In genomic region chr10:75859786-75860470, GRCm38 (mm10) we compare ENCODE assay signal across 7 mouse cellular contexts. TPM values are rescaled to one million over a fixed set of nuclear protein-coding genes. Genes with fewer than 3 reads are reported as not detected.
A peak's percentile ranks its signal among the peaks of the same experiment; 100 is the strongest.
DNase-seq lines count a peak whose midpoint lies in the region; ATAC-seq and TF ChIP-seq lines count a peak whose summit lies in the region.
"Not testable (repeated sequence)": the region's sequence is repeated elsewhere in the genome, so short reads cannot be mapped to it uniquely, and the experiment has no call there.

Gene Mif, minus strand, starts transcription at chr10:75860240.

- peak within 1 kb of the TSS; percentile 58 for H3K9ac ChIP-seq in intestine, postnatal 0 days (ENCODE audit: low read depth, low read length)
- H3K9ac ChIP-seq in midbrain, embryonic 12.5 days (replicated peaks) = peak within 1 kb of the TSS; percentile 94

- not testable (repeated sequence) for H3K4me1 ChIP-seq in intestine, postnatal 0 days (replicated peaks; ENCODE audit: control insufficient read depth, insufficient read depth, low read length); small intestine, adult 2 months (ENCODE audit: control insufficient read depth, insufficient read depth, insufficient read length, low read length)
- H3K4me1 ChIP-seq in midbrain, embryonic 12.5 days = peaks cover 29% of the 10 kb centered on the region

- not testable (repeated sequence) for H3K27me3 ChIP-seq in intestine, postnatal 0 days (replicated peaks; ENCODE audit: control insufficient read depth, insufficient read depth, low read length); midbrain, embryonic 12.5 days; small intestine, adult 2 months (ENCODE audit: control insufficient read depth, insufficient read depth, low read length)

- peak within 1 kb of the TSS; percentile 82 for H3K27ac ChIP-seq in intestine, postnatal 0 days (ENCODE audit: low read depth, low read length)
- H3K27ac ChIP-seq in midbrain, embryonic 12.5 days (replicated peaks) = peak within 1 kb of the TSS; percentile 90
- H3K27ac ChIP-seq in small intestine, adult 2 months (ENCODE audit: insufficient read depth, low read depth, low read length) = peak within 1 kb of the TSS; percentile 48; the same call in 1 of the 2 replicates

- TF ChIP-seq CTCF in intestine, postnatal 0 days (IDR thresholded peaks at IDR 0.05; ENCODE audit: low read depth) = 0 out of 2 replicates have a peak, but pooled peaks have one; percentile 36
- not testable (repeated sequence) for TF ChIP-seq CTCF in small intestine, adult 2 months (IDR thresholded peaks at IDR 0.05; ENCODE audit: extremely low read depth, insufficient read length, insufficient replicate concordance, low read depth, low read length)

- H3K36me3 ChIP-seq in intestine, postnatal 0 days (ENCODE audit: control insufficient read depth, insufficient read depth); small intestine, adult 2 months (ENCODE audit: control insufficient read depth, insufficient read depth, low read length): not testable (repeated sequence)
- H3K36me3 ChIP-seq in midbrain, embryonic 12.5 days = peaks cover 18% of the 10 kb centered on the region

- H3K9me3 ChIP-seq in intestine, postnatal 0 days (ENCODE audit: control insufficient read depth); midbrain, embryonic 12.5 days: not testable (repeated sequence)

- peak within 1 kb of the TSS; percentile 58 for H3K4me3 ChIP-seq in intestine, postnatal 0 days (ENCODE audit: low read depth, low read length)
- H3K4me3 ChIP-seq in midbrain, embryonic 12.5 days = peak within 1 kb of the TSS; percentile 83
- peak within 1 kb of the TSS; percentile 70 for H3K4me3 ChIP-seq in small intestine, adult 2 months (ENCODE audit: low read depth, low read length)

- TF ChIP-seq POLR2A in small intestine, adult 2 months (IDR thresholded peaks at IDR 0.05; ENCODE audit: low read depth, low read length) = peak; percentile 24; the same call in 1 of the 2 replicates

- intact Hi-C loops in left cerebral cortex, postnatal 4 days (cut with DNase I) = not testable (repeated sequence)

- peak; percentile 93 for DNase-seq in adrenal gland, adult 2 months
- peak; percentile 92 for DNase-seq in embryo, embryonic 11.5 days (ENCODE audit: low read depth, low spot score)
- DNase-seq in gastrocnemius, postnatal 4 days (ENCODE audit: low spot score in 2 of 2) = peak; percentile 71 to 86
- DNase-seq in left cerebral cortex, postnatal 4 days = peak; percentile 87

- peak; percentile 96 for ATAC-seq in intestine, postnatal 0 days
- peak; percentile 96 for ATAC-seq in midbrain, embryonic 12.5 days (ENCODE audit: low FRiP score, low read depth)

- 1% methylated on average over 40 of the region's 46 CpGs for WGBS in intestine, postnatal 0 days
- WGBS in midbrain, embryonic 12.5 days = under 1% methylated on average over 46 of the region's 46 CpGs
- under 1% methylated on average over 46 of the region's 46 CpGs for WGBS in small intestine, adult 2 months

- H3K4me2 ChIP-seq in intestine, postnatal 0 days (replicated peaks; ENCODE audit: low read depth) = peak within 1 kb of the TSS; percentile 94
- H3K4me2 ChIP-seq in midbrain, embryonic 12.5 days (replicated peaks) = peak within 1 kb of the TSS; percentile 57

RNA-seq across cellular contexts. Expression of gene Mif, which starts in this region (rescaled TPM):
- 100 to 1,000 TPM; 268 to 376 TPM for total RNA-seq in adrenal gland, adult 2 months (2021)
- 1,719 and 1,732 TPM in 2 replicates for polyA plus RNA-seq in adrenal gland, adult 2 months (2012; rRNA removed)
- total RNA-seq in gastrocnemius, postnatal 4 days (2021) = 100 to 1,000 TPM; 164 TPM
- 489 and 529 TPM in 2 replicates for polyA plus RNA-seq in intestine, postnatal 0 days (2015; fragmentation: Nextera tagmentation; extraction: Ambion mirVana)
- total RNA-seq in left cerebral cortex, postnatal 4 days (2021) = 100 to 1,000 TPM; 844 to 864 TPM
- polyA plus RNA-seq in midbrain, embryonic 12.5 days (2016; fragmentation: Nextera tagmentation; extraction: Ambion mirVana) = 1,213 and 1,289 TPM in 2 replicates
- polyA plus RNA-seq in small intestine, adult 2 months (2012; rRNA removed) = 755 and 830 TPM in 2 replicates

Comparison
In these comparisons a context has a peak if more than half of its experiments do, and no peak if none do; other contexts are left out.
1. Peak in every context shown above with its lines: DNase-seq, ATAC-seq, H3K4me3 ChIP-seq and H3K27ac ChIP-seq.